In genomic region chr16:38347588-38347987, GRCm38 (mm10) we compare ENCODE assay signal across 8 mouse cellular contexts. TPM values are rescaled to one million over a fixed set of nuclear protein-coding genes. Genes with fewer than 3 reads are reported as not detected.
DNase-seq lines count a peak whose midpoint lies in the region; ATAC-seq and TF ChIP-seq lines count a peak whose summit lies in the region.

No protein-coding gene starts in this region.

- in situ Hi-C loops in CH12.LX (cut with MboI; ENCODE audit: low pct_ligation_motif_present, low pct_unique_long_range_greater_than_20kb, low sequenced_read_pairs): loop anchor here (5.0 to 25.0 kb wide), 4 partner anchors 55 to 690 kb away; partner anchors contain the start of gene Arhgap31

- intact Hi-C loops in heart, adult 2 months (cut with DNase I): loop anchor here (1.0 to 10.0 kb wide), 4 partner anchors 45 to 253 kb away; partner anchors contain the start of genes Adprh and Timmdc1
- intact Hi-C loops in heart, postnatal 25 days (cut with DNase I): no loop called here
- intact Hi-C loops in left cerebral cortex, postnatal 25 days (cut with DNase I): loop anchor here (2.0 to 5.0 kb wide), 3 partner anchors 105 to 160 kb away; partner anchors contain the start of gene Adprh

- peaks cover 36% of the 10 kb centered on the region for H3K36me3 ChIP-seq in heart, adult 2 months (ENCODE audit: control insufficient read depth, insufficient read depth, low read length)
- H3K36me3 ChIP-seq in CH12.LX (replicated peaks in 1 of 2; ENCODE audit: control insufficient read depth in 1 of 2, insufficient read depth in 1 of 2, low read length in 1 of 2): peaks cover 27 to 33% of the 10 kb centered on the region in 2 experiments
- H3K36me3 ChIP-seq in forebrain, postnatal 0 days (ENCODE audit: insufficient read depth): peaks cover 13% of the 10 kb centered on the region
- H3K36me3 ChIP-seq in liver, embryonic 14.5 days (replicated peaks; ENCODE audit: control insufficient read depth, insufficient read depth, low read depth): peaks cover 33% of the 10 kb centered on the region

- H3K4me3 ChIP-seq in heart, adult 2 months: peak overlapping the region; percentile 79
- H3K4me3 ChIP-seq in CH12.LX (replicated peaks in 1 of 3; ENCODE audit: low read depth in 2 of 3, low read length in 2 of 3, poor library complexity in 1 of 3): peak overlapping the region; percentile 66 to 92 (median 85)
- H3K4me3 ChIP-seq in forebrain, postnatal 0 days (ENCODE audit: low read depth, low read length): peak overlapping the region; percentile 85
- H3K4me3 ChIP-seq in liver, embryonic 14.5 days (ENCODE audit: insufficient read depth in 1 of 2, low read depth in 2 of 2, low read length in 2 of 2): peak overlapping the region; percentile 95 to 99

- 0 out of 2 replicates have a peak, but pooled peaks cover 3% of the 10 kb centered on the region for H3K79me2 ChIP-seq in heart, adult 2 months (replicated peaks; ENCODE audit: control insufficient read depth, insufficient read depth, low read length)
- H3K79me2 ChIP-seq in CH12.LX (replicated peaks; ENCODE audit: control insufficient read depth, extremely low read depth, insufficient read depth, poor library complexity, severe bottlenecking): peaks cover 51% of the 10 kb centered on the region

- peak overlapping the region; percentile 83 for H3K4me2 ChIP-seq in CH12.LX (ENCODE audit: insufficient read depth, low read depth, poor library complexity, severe bottlenecking)
- peak overlapping the region; percentile 83 for H3K4me2 ChIP-seq in forebrain, postnatal 0 days (ENCODE audit: low read depth)
- peak overlapping the region; percentile 79 for H3K4me2 ChIP-seq in liver, embryonic 14.5 days (ENCODE audit: low read depth)

- no peak for DNase-seq in heart, adult 2 months
- DNase-seq in heart, postnatal 25 days (ENCODE audit: low spot score): no peak
- DNase-seq in CH12.LX (ENCODE audit: extremely low read depth): no peak
- no peak for DNase-seq in forebrain, postnatal 0 days
- no peak for DNase-seq in liver, embryonic 14.5 days (ENCODE audit: low read depth in 3 of 3, low spot score in 3 of 3)
- DNase-seq in adrenal gland, postnatal 10 days: no peak
- DNase-seq in left cerebral cortex, postnatal 25 days (ENCODE audit: low spot score in 2 of 2): no peak
- DNase-seq in thymus, postnatal 4 days: no peak

- dilution Hi-C loops in CH12.LX (cut with MboI; ENCODE audit: extremely low pct_ligation_motif_present, extremely low pct_unique_long_range_greater_than_20kb, low sequenced_read_pairs): no loop called here

- H3K9me3 ChIP-seq in CH12.LX (replicated peaks; ENCODE audit: low read length): no peaks in the 10 kb centered on the region
- no peaks in the 10 kb centered on the region for H3K9me3 ChIP-seq in forebrain, postnatal 0 days (ENCODE audit: low read length)
- no peaks in the 10 kb centered on the region for H3K9me3 ChIP-seq in liver, embryonic 14.5 days (ENCODE audit: control insufficient read depth, low read length)

- ATAC-seq in forebrain, postnatal 0 days: no peak
- ATAC-seq in liver, embryonic 14.5 days (ENCODE audit: insufficient read depth): no peak

- no peak overlapping the region for H3K9ac ChIP-seq in heart, adult 2 months (ENCODE audit: low read depth, low read length)
- H3K9ac ChIP-seq in CH12.LX (ENCODE audit: insufficient read depth, low read depth): peak overlapping the region; percentile 99
- H3K9ac ChIP-seq in forebrain, postnatal 0 days: peak overlapping the region; percentile 81; the same call in 1 of the 2 replicates
- H3K9ac ChIP-seq in liver, embryonic 14.5 days (replicated peaks): peak overlapping the region; percentile 95

- no peak for TF ChIP-seq POLR2A in heart, adult 2 months (IDR thresholded peaks at IDR 0.05; ENCODE audit: insufficient read depth, low read depth, low read length)
- no peak for TF ChIP-seq POLR2A in CH12.LX (IDR thresholded peaks at IDR 0.05; ENCODE audit: low read depth, low read length)

- H3K27me3 ChIP-seq in heart, adult 2 months (ENCODE audit: control insufficient read depth, insufficient read depth, low read length): no peaks in the 10 kb centered on the region
- H3K27me3 ChIP-seq in CH12.LX (replicated peaks): no peaks in the 10 kb centered on the region
- no peaks in the 10 kb centered on the region for H3K27me3 ChIP-seq in forebrain, postnatal 0 days (ENCODE audit: insufficient read depth, low read length)
- H3K27me3 ChIP-seq in liver, embryonic 14.5 days (ENCODE audit: control insufficient read depth, insufficient read depth, low read length): no peaks in the 10 kb centered on the region

- no peak for TF ChIP-seq EP300 in heart, adult 2 months (IDR thresholded peaks at IDR 0.05; ENCODE audit: insufficient read depth, low read depth, low read length)
- no peak for TF ChIP-seq EP300 in CH12.LX (IDR thresholded peaks at IDR 0.05; ENCODE audit: low read length)
- TF ChIP-seq EP300 in liver, embryonic 14.5 days (IDR thresholded peaks at IDR 0.05; ENCODE audit: low read depth): no peak

- no peak for TF ChIP-seq RAD21 in CH12.LX (IDR thresholded peaks at IDR 0.05; ENCODE audit: low read depth, low read length)

- 43% methylated on average over 6 of the region's 6 CpGs for WGBS in heart, adult 2 months
- WGBS in forebrain, postnatal 0 days: 72% methylated on average over 6 of the region's 6 CpGs
- WGBS in liver, embryonic 14.5 days (ENCODE audit: insufficient replicate concordance): 22% methylated on average over 6 of the region's 6 CpGs

- peak overlapping the region; percentile 91 for H3K27ac ChIP-seq in heart, adult 2 months
- peak overlapping the region; percentile 21 for H3K27ac ChIP-seq in CH12.LX (ENCODE audit: insufficient read depth, low read depth)
- no peak overlapping the region for H3K27ac ChIP-seq in forebrain, postnatal 0 days (ENCODE audit: low read depth, low read length)
- H3K27ac ChIP-seq in liver, embryonic 14.5 days: peak overlapping the region; percentile 94

- TF ChIP-seq CTCF in heart, adult 2 months (IDR thresholded peaks at IDR 0.05): no peak
- TF ChIP-seq CTCF in CH12.LX (conservative IDR thresholded peaks at IDR 0.05 in 1 of 2, IDR thresholded peaks at IDR 0.05 in 1 of 2; ENCODE audit: low read depth in 2 of 2, low read length in 2 of 2): no peak
- TF ChIP-seq CTCF in forebrain, postnatal 0 days (IDR thresholded peaks at IDR 0.05; ENCODE audit: low read depth): no peak
- no peak for TF ChIP-seq CTCF in liver, embryonic 14.5 days (IDR thresholded peaks at IDR 0.05; ENCODE audit: low read depth)

- H3K4me1 ChIP-seq in heart, adult 2 months (ENCODE audit: control insufficient read depth, insufficient read depth, low read length): peaks cover 8% of the 10 kb centered on the region
- H3K4me1 ChIP-seq in CH12.LX (ENCODE audit: control insufficient read depth in 1 of 2, insufficient read depth in 2 of 2): peaks cover 16 to 54% of the 10 kb centered on the region in 2 experiments
- H3K4me1 ChIP-seq in forebrain, postnatal 0 days (ENCODE audit: insufficient read depth): 0 out of 2 replicates have a peak, but pooled peaks cover 8% of the 10 kb centered on the region
- peaks cover 26 to 34% of the 10 kb centered on the region in 2 experiments for H3K4me1 ChIP-seq in liver, embryonic 14.5 days (replicated peaks; ENCODE audit: control insufficient read depth in 2 of 2, insufficient read depth in 2 of 2, low read length in 1 of 2)

RNA-seq across cellular contexts. Expression of gene Gm21987, which starts 0.7 kb away (rescaled TPM):
- not detected for total RNA-seq in heart, adult 2 months (2021)
- polyA plus RNA-seq in heart, adult 2 months (2012; rRNA removed): not detected in 2 replicates
- total RNA-seq in heart, postnatal 25 days (2021): not detected
- total RNA-seq in CH12.LX (2012; rRNA removed): 0.42 TPM in 1 of 2 replicates, not detected in the other
- total RNA-seq in CH12.LX (2014; rRNA removed): not detected in 2 replicates
- polyA plus RNA-seq in CH12.LX (2012; ENCODE audit: insufficient read length, low read depth): 0.87 TPM in 1 of 2 replicates, not detected in the other
- not detected in 2 replicates for total RNA-seq in forebrain, postnatal 0 days (2014; rRNA removed)
- not detected in 2 replicates for polyA plus RNA-seq in forebrain, postnatal 0 days (2015; fragmentation: Nextera tagmentation; extraction: Ambion mirVana)
- polyA plus RNA-seq in liver, embryonic 14.5 days (2012; rRNA removed): not detected in 2 replicates
- polyA plus RNA-seq in liver, embryonic 14.5 days (2014; fragmentation: Nextera tagmentation; extraction: Ambion mirVana): not detected in 2 replicates
- total RNA-seq in adrenal gland, postnatal 10 days (2021): not detected
- 1 to 10 TPM in 1 of 2 experiments, not detected in 1; 1.1 TPM for total RNA-seq in left cerebral cortex, postnatal 25 days (2021)

RNA-seq across cellular contexts. Expression of gene Cox17, which starts 0.8 kb away (rescaled TPM):
- 100 to 1,000 TPM; 295 to 358 TPM for total RNA-seq in heart, adult 2 months (2021)
- 190 and 221 TPM in 2 replicates for polyA plus RNA-seq in heart, adult 2 months (2012; rRNA removed)
- total RNA-seq in heart, postnatal 25 days (2021): 100 to 1,000 TPM; 261 to 277 TPM
- total RNA-seq in CH12.LX (2012; rRNA removed): 643 and 706 TPM in 2 replicates
- total RNA-seq in CH12.LX (2014; rRNA removed): 410 and 438 TPM in 2 replicates
- 533 and 622 TPM in 2 replicates for polyA plus RNA-seq in CH12.LX (2012; ENCODE audit: insufficient read length, low read depth)
- total RNA-seq in forebrain, postnatal 0 days (2014; rRNA removed): 12.9 and 51.7 TPM in 2 replicates
- 80.3 and 102 TPM in 2 replicates for polyA plus RNA-seq in forebrain, postnatal 0 days (2015; fragmentation: Nextera tagmentation; extraction: Ambion mirVana)
- 124 and 227 TPM in 2 replicates for polyA plus RNA-seq in liver, embryonic 14.5 days (2012; rRNA removed)
- 351 and 369 TPM in 2 replicates for polyA plus RNA-seq in liver, embryonic 14.5 days (2014; fragmentation: Nextera tagmentation; extraction: Ambion mirVana)
- 100 to 1,000 TPM; 385 to 411 TPM for total RNA-seq in adrenal gland, postnatal 10 days (2021)
- total RNA-seq in left cerebral cortex, postnatal 25 days (2021): 100 to 1,000 TPM; 116 to 123 TPM

RNA-seq across cellular contexts. Expression of gene Maats1, which starts 5.6 kb away (rescaled TPM):
- total RNA-seq in heart, adult 2 months (2021): not detected
- 0.20 TPM in 1 of 2 replicates, not detected in the other for polyA plus RNA-seq in heart, adult 2 months (2012; rRNA removed)
- total RNA-seq in heart, postnatal 25 days (2021): not detected
- total RNA-seq in CH12.LX (2012; rRNA removed) (3.9 TPM in 2 replicates), CH12.LX (2014; rRNA removed) (1.7 and 1.9 TPM in 2 replicates)
- 2.0 and 2.9 TPM in 2 replicates for polyA plus RNA-seq in CH12.LX (2012; ENCODE audit: insufficient read length, low read depth)
- 1.2 and 2.6 TPM in 2 replicates for total RNA-seq in forebrain, postnatal 0 days (2014; rRNA removed)
- 0.91 and 1.5 TPM in 2 replicates for polyA plus RNA-seq in forebrain, postnatal 0 days (2015; fragmentation: Nextera tagmentation; extraction: Ambion mirVana)
- polyA plus RNA-seq in liver, embryonic 14.5 days (2012; rRNA removed): 0.01 TPM in 1 of 2 replicates, not detected in the other
- not detected in 2 replicates for polyA plus RNA-seq in liver, embryonic 14.5 days (2014; fragmentation: Nextera tagmentation; extraction: Ambion mirVana)
- total RNA-seq in adrenal gland, postnatal 10 days (2021): under 1 TPM; 0.42 to 0.51 TPM
- 1 to 10 TPM; 1.4 TPM for total RNA-seq in left cerebral cortex, postnatal 25 days (2021)

RNA-seq across cellular contexts. Expression of gene Popdc2, which starts 14.4 kb away (rescaled TPM):
- 100 to 1,000 TPM; 462 to 476 TPM for total RNA-seq in heart, adult 2 months (2021)
- 695 and 745 TPM in 2 replicates for polyA plus RNA-seq in heart, adult 2 months (2012; rRNA removed)
- total RNA-seq in heart, postnatal 25 days (2021): 100 to 1,000 TPM; 481 to 520 TPM
- total RNA-seq in CH12.LX (2012; rRNA removed) (1.0 and 3.6 TPM in 2 replicates), CH12.LX (2014; rRNA removed) (0.17 and 0.30 TPM in 2 replicates)
- polyA plus RNA-seq in CH12.LX (2012; ENCODE audit: insufficient read length, low read depth): 0.35 and 1.1 TPM in 2 replicates
- 0.14 and 0.38 TPM in 2 replicates for total RNA-seq in forebrain, postnatal 0 days (2014; rRNA removed)
- polyA plus RNA-seq in forebrain, postnatal 0 days (2015; fragmentation: Nextera tagmentation; extraction: Ambion mirVana): 0.39 TPM in 2 replicates
- polyA plus RNA-seq in liver, embryonic 14.5 days (2012; rRNA removed): 23.2 and 28.6 TPM in 2 replicates
- 23.4 and 24.5 TPM in 2 replicates for polyA plus RNA-seq in liver, embryonic 14.5 days (2014; fragmentation: Nextera tagmentation; extraction: Ambion mirVana)
- total RNA-seq in adrenal gland, postnatal 10 days (2021): 1 to 10 TPM; 4.6 to 8.5 TPM
- total RNA-seq in left cerebral cortex, postnatal 25 days (2021): under 1 TPM; 0.21 to 0.50 TPM

RNA-seq across cellular contexts. Expression of gene Nr1i2, which starts 53.0 kb away (rescaled TPM):
- total RNA-seq in heart, adult 2 months (2021): not detected
- polyA plus RNA-seq in heart, adult 2 months (2012; rRNA removed): 0.15 TPM in 1 of 2 replicates, not detected in the other
- total RNA-seq in heart, postnatal 25 days (2021): not detected
- total RNA-seq in CH12.LX (2012; rRNA removed) (not detected in 2 replicates), CH12.LX (2014; rRNA removed) (not detected in 2 replicates)
- polyA plus RNA-seq in CH12.LX (2012; ENCODE audit: insufficient read length, low read depth): not detected in 2 replicates
- not detected in 2 replicates for total RNA-seq in forebrain, postnatal 0 days (2014; rRNA removed)
- not detected in 2 replicates for polyA plus RNA-seq in forebrain, postnatal 0 days (2015; fragmentation: Nextera tagmentation; extraction: Ambion mirVana)
- 3.6 and 4.1 TPM in 2 replicates for polyA plus RNA-seq in liver, embryonic 14.5 days (2012; rRNA removed)
- polyA plus RNA-seq in liver, embryonic 14.5 days (2014; fragmentation: Nextera tagmentation; extraction: Ambion mirVana): 2.2 and 2.9 TPM in 2 replicates
- 10 to 100 TPM in 1 of 2 experiments, 1 to 10 TPM in 1; 2.6 to 14.2 TPM for total RNA-seq in adrenal gland, postnatal 10 days (2021)
- not detected for total RNA-seq in left cerebral cortex, postnatal 25 days (2021)
